Mouse (Mus musculus) intestine, postnatal 0 days (tissue): ENCODE data around the gene Lama1. TPM values are rescaled to one million over a fixed set of nuclear protein-coding genes. Genes with fewer than 3 reads are reported as not detected.

ENCODE experiments used
- ATAC-seq: fragments of 200-750 bp; cut with Nextera tagmentation; 2 replicates; pipeline ENCODE4 v1.8.0; 2017; ENCODE audit warnings: mild to moderate bottlenecking, moderate TSS enrichment, moderate library complexity
- H3K27ac ChIP-seq: fragments of 300-500 bp; sonication (generic); 2 replicates; pipeline ENCODE4 v1.5.1; 2014; ENCODE audit warnings: mild to moderate bottlenecking, low read depth, low read length, moderate library complexity
- H3K27me3 ChIP-seq: fragments of 300-500 bp; sonication (generic); replicated peaks from 2 replicates; pipeline ENCODE4 v1.6.1; 2014; ENCODE audit warnings: low read length, mixed read lengths; ENCODE audit not compliant: control insufficient read depth, insufficient read depth
- H3K36me3 ChIP-seq: fragments of 300-500 bp; sonication (generic); 2 replicates; pipeline ENCODE4 v1.6.1; 2014; ENCODE audit warnings: mild to moderate bottlenecking, moderate library complexity; ENCODE audit not compliant: control insufficient read depth, insufficient read depth
- H3K4me1 ChIP-seq: fragments of 300-500 bp; sonication (generic); replicated peaks from 2 replicates; pipeline ENCODE4 v1.6.1; 2014; ENCODE audit warnings: antibody characterized with exemption, low read length, mixed read lengths; ENCODE audit not compliant: control insufficient read depth, insufficient read depth
- H3K4me2 ChIP-seq: fragments of 300-500 bp; sonication (generic); replicated peaks from 2 replicates; pipeline ENCODE4 v1.6.1; 2014; ENCODE audit warnings: low read depth, mild to moderate bottlenecking, moderate library complexity
- H3K4me3 ChIP-seq: fragments of 300-500 bp; sonication (generic); 2 replicates; pipeline ENCODE4 v1.5.1; 2014; ENCODE audit warnings: low read depth, low read length
- H3K9ac ChIP-seq: fragments of 300-500 bp; sonication (generic); 2 replicates; pipeline ENCODE4 v1.6.1; 2014; ENCODE audit warnings: mild to moderate bottlenecking, low read depth, low read length
- H3K9me3 ChIP-seq: fragments of 300-500 bp; sonication (generic); 2 replicates; pipeline ENCODE4 v1.6.1; 2016; ENCODE audit warnings: mixed run types; ENCODE audit not compliant: control insufficient read depth
- CTCF ChIP-seq: sonication (generic); IDR thresholded peaks from 2 replicates; pipeline ENCODE4 v1.5.1; 2016; ENCODE audit warnings: low read depth, mild to moderate bottlenecking, control low read depth, antibody characterized with exemption, moderate library complexity
- WGBS: fragments of 180-500 bp; shearing (Covaris S2); extraction: QIAGEN DNeasy Blood & Tissue Kit; methylation state at CpG from one replicate; pipeline ENCODE4 v1.1.7; 2014; 5-methylcytosine and 5-hydroxymethylcytosine counted together
- polyA plus RNA-seq: library from polyadenylated mRNA; unstranded; fragments of >200 nt; fragmentation: Nextera tagmentation; extraction: Ambion mirVana; gene quantifications from 2 replicates; pipeline ENCODE4 v1.2.1, GENCODE M21; 2015

The Lama1 gene
- polyA plus RNA-seq, 1 experiment from 2014 or later: 0.66 TPM

DNA sequence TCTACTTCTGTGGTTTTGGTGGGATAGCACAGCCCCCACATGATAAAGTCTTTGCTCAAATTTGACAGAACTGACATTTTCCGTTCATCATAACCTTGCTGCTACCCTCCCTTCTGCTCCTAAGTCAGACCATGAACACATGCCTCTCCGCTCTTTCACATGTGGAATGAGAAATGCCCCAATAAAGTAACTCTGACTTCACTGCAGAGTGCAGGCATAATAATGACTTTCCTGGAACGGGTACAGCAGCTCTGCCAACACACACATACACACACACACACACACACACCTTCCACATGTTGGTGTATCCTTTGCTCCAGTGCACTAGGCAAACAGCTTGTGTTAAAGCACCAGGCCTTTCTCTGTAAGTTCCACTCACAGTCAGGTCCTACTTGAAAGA, 167.9 kb downstream of the Lama1 start:
- ATAC-seq: no peak
- no peaks in the 10 kb centered on the region for H3K4me1 ChIP-seq
- H3K27ac ChIP-seq: no peak overlapping the region
- H3K9ac ChIP-seq: no peak overlapping the region
- 83% methylated on average over 3 of the region's 3 CpGs for WGBS
- no peak overlapping the region for H3K4me2 ChIP-seq
- no peaks in the 10 kb centered on the region for H3K9me3 ChIP-seq
- H3K27me3 ChIP-seq: no peaks in the 10 kb centered on the region
- TF ChIP-seq CTCF: no peak
- no peak overlapping the region for H3K4me3 ChIP-seq
- peaks cover 10% of the 10 kb centered on the region; the same call in 1 of the 2 replicates for H3K36me3 ChIP-seq

- H3K4me2 ChIP-seq: no peak overlapping the region
- no peak for TF ChIP-seq CTCF
- H3K4me1 ChIP-seq: no peaks in the 10 kb centered on the region
- H3K27me3 ChIP-seq: no peaks in the 10 kb centered on the region
- ATAC-seq: no peak
- H3K27ac ChIP-seq: no peak overlapping the region
- no peak overlapping the region for H3K9ac ChIP-seq
- H3K36me3 ChIP-seq: peaks cover 8% of the 10 kb centered on the region; the same call in 1 of the 2 replicates
- 75% methylated on average over 9 of the region's 9 CpGs for WGBS
- no peaks in the 10 kb centered on the region for H3K9me3 ChIP-seq
- H3K4me3 ChIP-seq: no peak overlapping the region
These were observed 169.0 kb downstream of the Lama1 start for GRCm38 (mm10) chr17:67866026-67866425.

- TF ChIP-seq CTCF: no peak
- 88% methylated on average over 20 of the region's 20 CpGs for WGBS
- no peak for ATAC-seq
- Histone ChIP-seq H3K9me3 (no peaks in the 10 kb centered on the region), H3K27me3 (no peaks in the 10 kb centered on the region), H3K27ac (no peak overlapping the region), H3K4me1 (no peaks in the 10 kb centered on the region), H3K9ac (no peak overlapping the region), H3K4me2 (no peak overlapping the region), H3K4me3 (no peak overlapping the region), H3K36me3 (peaks cover 8% of the 10 kb centered on the region; the same call in 1 of the 2 replicates)
These were observed 169.6 kb downstream of the Lama1 start for GRCm38 (mm10) chr17:67866541-67867241.

GRCm38 (mm10) chr17:67869731-67870601, 172.9 kb downstream of the Lama1 start:
- Histone ChIP-seq H3K9me3 (no peaks in the 10 kb centered on the region), H3K4me1 (no peaks in the 10 kb centered on the region), H3K4me3 (no peak overlapping the region), H3K27ac (no peak overlapping the region), H3K4me2 (no peak overlapping the region), H3K27me3 (no peaks in the 10 kb centered on the region), H3K9ac (no peak overlapping the region), H3K36me3 (peaks cover 18% of the 10 kb centered on the region; the same call in 1 of the 2 replicates)
- 69% methylated on average over 23 of the region's 23 CpGs for WGBS
- peak; percentile 86 for TF ChIP-seq CTCF
- ATAC-seq: peak; percentile 33; the same call in 1 of the 2 replicates

Other genes with a start within 250 kb of the Lama1 start
- gene Lrrc30, start 64.5 kb upstream of the Lama1 start, polyA plus RNA-seq: not detected in 2 replicates